Mouse (Mus musculus) liver, adult 2 months (tissue): Measurements from ENCODE around the gene Ccdc148. TPM values are rescaled to one million over a fixed set of nuclear protein-coding genes. Genes with fewer than 3 reads are reported as not detected.

Source experiments
- DNase-seq: peaks from one replicate; pipeline ENCODE4 v3.0.0-alpha.2; 2011; ENCODE audit warnings: low read depth, low spot score; ENCODE audit errors: extremely low read depth
- H3K27ac ChIP-seq: fragments of 200-500 bp; replicated peaks from 2 replicates; pipeline ENCODE4 v1.5.1; 2012; ENCODE audit warnings: low read depth, mild to moderate bottlenecking, control low read depth, inconsistent platforms, low read length; ENCODE audit not compliant: insufficient read depth
- H3K27me3 ChIP-seq: fragments of 200-500 bp; 2 replicates; pipeline ENCODE4 v1.6.1; 2012; ENCODE audit warnings: mild to moderate bottlenecking, moderate library complexity, low read length, inconsistent platforms; ENCODE audit not compliant: control insufficient read depth, insufficient read depth
- H3K36me3 ChIP-seq: fragments of 200-500 bp; 2 replicates; pipeline ENCODE4 v1.6.1; 2012; ENCODE audit warnings: low read length, inconsistent platforms; ENCODE audit not compliant: control insufficient read depth, insufficient read depth
- H3K4me1 ChIP-seq: fragments of 200-500 bp; 2 replicates; pipeline ENCODE4 v1.6.1; 2011; ENCODE audit warnings: low read length; ENCODE audit not compliant: control insufficient read depth, insufficient read depth
- H3K4me3 ChIP-seq: fragments of 200-500 bp; 2 replicates; pipeline ENCODE4 v1.5.1; 2011; ENCODE audit warnings: low read depth, mild to moderate bottlenecking, control low read depth, low read length, moderate library complexity; ENCODE audit not compliant: insufficient read depth
- H3K79me2 ChIP-seq: fragments of 200-500 bp; 2 replicates; pipeline ENCODE4 v1.6.1; 2012; ENCODE audit warnings: inconsistent platforms, mild to moderate bottlenecking, low read length, moderate library complexity; ENCODE audit not compliant: control insufficient read depth, insufficient read depth
- H3K9ac ChIP-seq: fragments of 200-500 bp; 2 replicates; pipeline ENCODE4 v1.6.1; 2012; ENCODE audit warnings: low read depth, mild to moderate bottlenecking, control low read depth, inconsistent platforms, low read length
- CTCF ChIP-seq: fragments of 200-500 bp; IDR thresholded peaks from 2 replicates; pipeline ENCODE4 v1.5.1; 2011; ENCODE audit warnings: low read depth, low read length, control low read depth
- POLR2A ChIP-seq: fragments of 200-500 bp; IDR thresholded peaks from 2 replicates; pipeline ENCODE4 v1.6.1; 2011; ENCODE audit warnings: low read length, control low read depth; ENCODE audit not compliant: insufficient read depth; ENCODE audit errors: extremely low read depth
- WGBS: fragments of 180-500 bp; shearing (Covaris S2); methylation state at CpG from one replicate; pipeline ENCODE4 v1.1.7; 2018; 5-methylcytosine and 5-hydroxymethylcytosine counted together
- polyA plus RNA-seq: library from polyadenylated mRNA; depleted of rRNA; stranded (reverse); fragments of >200 nt; gene quantifications from 2 replicates; pipeline ENCODE4 v1.2.3, GENCODE M21; 2012
- total RNA-seq: library from RNA; depleted of rRNA; stranded (reverse); fragments of >200 nt; gene quantifications from 2 replicates; pipeline ENCODE4 v1.2.3, GENCODE M21; 2014

Gene Ccdc148
- total and polyA plus RNA-seq, 2 experiments, result 0.05 to 0.92 TPM

- WGBS, result 41% methylated on average over 7 of the region's 7 CpGs
- no peak overlapping the region for H3K9ac ChIP-seq
- peaks cover 3% of the 10 kb centered on the region for H3K4me1 ChIP-seq
- no peaks in the 10 kb centered on the region for H3K36me3 ChIP-seq
- H3K4me3 ChIP-seq, result no peak overlapping the region
- peak; percentile 36 for DNase-seq
- H3K27ac ChIP-seq, result no peak overlapping the region
- no peaks in the 10 kb centered on the region for H3K27me3 ChIP-seq
- no peaks in the 10 kb centered on the region for H3K79me2 ChIP-seq
- TF ChIP-seq POLR2A (no peak), CTCF (peak; percentile 13; the same call in 1 of the 2 replicates)
These were observed 330.3 kb downstream of the Ccdc148 start for GRCm38 (mm10) chr2:58829981-58830742.

- Histone ChIP-seq H3K79me2 (no peaks in the 10 kb centered on the region), H3K4me3 (no peak overlapping the region), H3K9ac (no peak overlapping the region), H3K27ac (no peak overlapping the region), H3K27me3 (no peaks in the 10 kb centered on the region), H3K4me1 (peaks cover 3% of the 10 kb centered on the region), H3K36me3 (no peaks in the 10 kb centered on the region)
- DNase-seq, result no peak
- WGBS, result 66% methylated on average over 3 of the region's 3 CpGs
- TF ChIP-seq POLR2A (no peak), CTCF (no peak)
These were observed 331.4 kb downstream of the Ccdc148 start for GRCm38 (mm10) chr2:58828910-58829600.

- TF ChIP-seq POLR2A (no peak), CTCF (no peak)
These were observed 347.5 kb downstream of the Ccdc148 start for GRCm38 (mm10) chr2:58812941-58813340.

GRCm38 (mm10) chr2:58799623-58800022, 360.9 kb downstream of the Ccdc148 start:
- no peak for DNase-seq
- Histone ChIP-seq H3K27ac (no peak overlapping the region), H3K9ac (no peak overlapping the region), H3K36me3 (no peaks in the 10 kb centered on the region), H3K27me3 (no peaks in the 10 kb centered on the region), H3K4me1 (no peaks in the 10 kb centered on the region), H3K79me2 (no peaks in the 10 kb centered on the region), H3K4me3 (no peak overlapping the region)
- no peak for TF ChIP-seq POLR2A
- TF ChIP-seq CTCF, result no peak
- WGBS, result 83% methylated on average over 5 of the region's 5 CpGs

More at GRCm38 (mm10) chr2:58812941-58813340, 347.5 kb downstream of the Ccdc148 start:
- no peak for DNase-seq
- H3K27ac ChIP-seq, result no peak overlapping the region
- H3K4me3 ChIP-seq, result no peak overlapping the region
- no peaks in the 10 kb centered on the region for H3K79me2 ChIP-seq
- H3K27me3 ChIP-seq, result no peaks in the 10 kb centered on the region
- H3K36me3 ChIP-seq, result no peaks in the 10 kb centered on the region
- 57% methylated on average over 2 of the region's 2 CpGs for WGBS
- no peak overlapping the region for H3K9ac ChIP-seq
- no peaks in the 10 kb centered on the region for H3K4me1 ChIP-seq

GRCm38 (mm10) chr2:58799126-58799525, 361.4 kb downstream of the Ccdc148 start:
- H3K4me3 ChIP-seq, result no peak overlapping the region
- H3K27me3 ChIP-seq, result no peaks in the 10 kb centered on the region
- DNase-seq, result no peak
- no peak overlapping the region for H3K27ac ChIP-seq
- TF ChIP-seq POLR2A (no peak), CTCF (no peak)
- WGBS, result 80% methylated on average over 9 of the region's 9 CpGs
- no peaks in the 10 kb centered on the region for H3K4me1 ChIP-seq
- no peaks in the 10 kb centered on the region for H3K36me3 ChIP-seq
- no peak overlapping the region for H3K9ac ChIP-seq
- H3K79me2 ChIP-seq, result no peaks in the 10 kb centered on the region
